Mouse (Mus musculus): Measurements from ENCODE around the gene Dio1. TPM values are rescaled to one million over a fixed set of nuclear protein-coding genes. Genes with fewer than 3 reads are reported as not detected.

Dio1 gene
- not detected in 2 replicates for polyA plus RNA-seq (2015; fragmentation: Nextera tagmentation; extraction: Ambion mirVana)

DNA sequence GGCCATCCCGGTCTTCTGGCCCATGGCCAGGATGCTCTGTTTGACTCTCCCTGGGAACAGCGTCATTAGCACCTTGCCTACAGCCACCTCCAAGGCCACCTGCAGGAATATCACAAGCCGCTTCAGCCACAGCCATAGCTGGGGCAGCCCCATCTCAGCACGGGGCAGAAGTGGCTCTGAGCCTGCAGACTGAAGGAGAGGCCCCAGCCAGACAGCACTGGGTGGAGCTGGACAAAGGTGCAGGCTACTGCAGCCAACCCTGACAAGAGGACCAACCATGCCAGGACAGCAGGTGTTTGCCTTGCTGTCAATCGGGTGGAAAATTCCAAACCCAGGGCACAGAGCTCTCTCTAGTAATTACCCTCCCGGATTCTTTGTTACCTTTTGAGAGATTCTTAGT, at the start of gene Dio1:
Dio1 (minus strand) TSS at position 204 of the 400 bp plus-strand sequence.

GRCm38 (mm10) chr4:107313690-107314478, 6.9 kb upstream of the Dio1 start, which contains the start of gene Yipf1:
Gene Yipf1 (plus strand): TSS chr4:107314363.

DNA sequence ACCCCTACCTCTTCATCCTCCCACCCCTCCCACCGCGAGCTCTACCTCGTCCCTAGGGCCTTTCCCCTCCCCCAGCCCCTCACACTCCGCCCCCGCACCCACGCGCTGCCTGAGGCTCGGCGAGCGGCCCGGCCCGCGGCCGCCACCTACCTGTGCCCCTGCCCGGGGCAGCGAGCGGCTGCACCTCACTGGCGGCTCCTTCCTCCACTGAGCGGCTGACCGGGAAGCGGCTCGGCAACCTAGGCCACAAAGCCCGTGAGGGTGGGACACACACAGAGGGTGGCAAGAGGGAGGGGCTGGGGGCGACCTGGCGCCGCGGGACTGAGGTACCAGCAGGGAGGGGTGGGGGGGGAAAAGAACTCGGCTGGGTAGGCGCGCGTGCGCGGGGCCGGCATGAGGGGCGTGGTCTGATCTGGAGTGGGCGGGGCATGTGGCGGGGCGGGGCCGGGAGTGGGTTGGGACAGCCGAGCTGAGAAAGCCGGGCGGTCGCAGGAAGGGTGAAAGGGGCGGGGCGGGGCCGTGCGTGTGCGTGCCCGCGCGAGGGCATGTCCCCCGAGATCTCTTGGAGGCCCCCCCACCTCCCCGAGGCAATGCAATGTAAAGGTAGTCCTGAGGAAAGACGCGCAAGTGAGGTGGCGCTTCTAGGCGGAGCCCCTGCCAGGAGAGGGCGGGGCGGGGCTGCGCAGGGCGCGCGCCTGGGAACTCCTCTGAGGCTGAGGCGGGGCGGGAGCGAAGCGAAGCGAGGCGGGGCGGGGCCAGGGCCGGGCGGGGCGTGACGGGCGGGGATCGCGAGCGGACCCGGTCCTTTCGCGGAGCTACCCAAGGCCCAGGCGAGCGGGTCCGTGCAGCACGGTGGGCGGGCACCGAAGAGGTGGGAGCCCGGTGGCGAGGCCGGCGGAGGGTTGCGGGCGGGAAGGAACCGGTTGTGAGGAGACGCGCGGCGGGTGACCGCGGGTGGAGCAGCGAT, 53.6 kb downstream of the Dio1 start, which contains the start of the genes Lrrc42 and Hspb11:
Lrrc42 (minus strand) TSS at position 408 of the 967 bp plus-strand sequence.
Hspb11 (plus strand) TSS at position 469 of the 967 bp plus-strand sequence.

Other genes with a start within 250 kb of the Dio1 start
- 108 and 113 TPM in 2 replicates for gene Mrpl37, start 240.3 kb downstream of the Dio1 start, polyA plus RNA-seq (2015; fragmentation: Nextera tagmentation; extraction: Ambion mirVana)
- 6.4 and 6.9 TPM in 2 replicates for gene Cyb5rl, start 240.2 kb downstream of the Dio1 start, polyA plus RNA-seq (2015; fragmentation: Nextera tagmentation; extraction: Ambion mirVana)
- 0.10 TPM in 1 of 2 replicates, not detected in the other for gene Cdcp2, start 210.3 kb downstream of the Dio1 start, polyA plus RNA-seq (2015; fragmentation: Nextera tagmentation; extraction: Ambion mirVana)
- gene Tmem59, start 128.8 kb downstream of the Dio1 start, polyA plus RNA-seq (2015; fragmentation: Nextera tagmentation; extraction: Ambion mirVana): 304 and 323 TPM in 2 replicates
- gene Tceanc2, start 128.1 kb downstream of the Dio1 start, polyA plus RNA-seq (2015; fragmentation: Nextera tagmentation; extraction: Ambion mirVana): 15.1 and 19.8 TPM in 2 replicates
- not detected in 2 replicates for gene Ldlrad1, start 98.0 kb downstream of the Dio1 start, polyA plus RNA-seq (2015; fragmentation: Nextera tagmentation; extraction: Ambion mirVana)
- gene Lrrc42, start 53.6 kb downstream of the Dio1 start, polyA plus RNA-seq (2015; fragmentation: Nextera tagmentation; extraction: Ambion mirVana): 15.8 and 19.4 TPM in 2 replicates
- gene Hspb11, start 53.6 kb downstream of the Dio1 start, polyA plus RNA-seq (2015; fragmentation: Nextera tagmentation; extraction: Ambion mirVana): 47.6 and 49.7 TPM in 2 replicates
- gene Yipf1, start 7.2 kb upstream of the Dio1 start, polyA plus RNA-seq (2015; fragmentation: Nextera tagmentation; extraction: Ambion mirVana): 26.2 and 28.9 TPM in 2 replicates
- 6.6 and 7.4 TPM in 2 replicates for gene Ndc1, start 60.6 kb upstream of the Dio1 start, polyA plus RNA-seq (2015; fragmentation: Nextera tagmentation; extraction: Ambion mirVana)
- gene Glis1, start 127.4 kb upstream of the Dio1 start, polyA plus RNA-seq (2015; fragmentation: Nextera tagmentation; extraction: Ambion mirVana): 5.2 TPM in 2 replicates